Mouse (Mus musculus): ENCODE results near the gene Chchd6. TPM values are rescaled to one million over a fixed set of nuclear protein-coding genes. Genes with fewer than 3 reads are reported as not detected.

Chchd6 gene
- polyA plus RNA-seq, 1 experiment: 28.8 TPM

- no peak for TF ChIP-seq USF1 (IDR thresholded peaks at IDR 0.05; ENCODE audit: low read depth)
- no peaks in the 10 kb centered on the region for H3K79me2 ChIP-seq (ENCODE audit: control insufficient read depth, insufficient read depth)
- H3K36me3 ChIP-seq (ENCODE audit: control insufficient read depth, insufficient read depth): no peaks in the 10 kb centered on the region
- H3ac ChIP-seq (ENCODE audit: control insufficient read depth, insufficient read length, low read depth): no peak overlapping the region
- no peaks in the 10 kb centered on the region for H3K27me3 ChIP-seq (ENCODE audit: control insufficient read depth, insufficient read depth, insufficient read length)
- no peak overlapping the region for H3K4me3 ChIP-seq (ENCODE audit: insufficient read depth, poor library complexity, severe bottlenecking)
- no peaks in the 10 kb centered on the region for H3K79me3 ChIP-seq (ENCODE audit: low read depth)
Observed at GRCm38 (mm10) chr6:89462223-89462760, 133.2 kb downstream of the Chchd6 start.

GRCm38 (mm10) chr6:89461250-89462222 is 133.9 kb downstream of the Chchd6 start:
- Histone ChIP-seq H3K79me3 (ENCODE audit: low read depth) (no peaks in the 10 kb centered on the region), H3K27me3 (ENCODE audit: control insufficient read depth, insufficient read depth, insufficient read length) (no peaks in the 10 kb centered on the region), H3K36me3 (ENCODE audit: control insufficient read depth, insufficient read depth) (no peaks in the 10 kb centered on the region), H3K4me3 (ENCODE audit: insufficient read depth, poor library complexity, severe bottlenecking) (no peak overlapping the region), H3ac (ENCODE audit: control insufficient read depth, insufficient read length, low read depth) (no peak overlapping the region), H3K79me2 (ENCODE audit: control insufficient read depth, insufficient read depth) (no peaks in the 10 kb centered on the region)
- no peak for TF ChIP-seq MAX (IDR thresholded peaks at IDR 0.05)
- no peak for TF ChIP-seq CTCF (IDR thresholded peaks at IDR 0.05; ENCODE audit: control insufficient read depth, insufficient read depth, insufficient read length)
- peak; percentile 60 for TF ChIP-seq MYOD1 (IDR thresholded peaks at IDR 0.05; ENCODE audit: control insufficient read depth, insufficient read length, low read depth)
- no peak for TF ChIP-seq MYOG (IDR thresholded peaks at IDR 0.05; ENCODE audit: control insufficient read depth, extremely low read depth, insufficient read length)

GRCm38 (mm10) chr6:89459634-89460033 is 135.8 kb downstream of the Chchd6 start:
- no peaks in the 10 kb centered on the region for H3K79me2 ChIP-seq (ENCODE audit: control insufficient read depth, insufficient read depth)
- no peaks in the 10 kb centered on the region for H3K27me3 ChIP-seq (ENCODE audit: control insufficient read depth, insufficient read depth, insufficient read length)
- H3ac ChIP-seq (ENCODE audit: control insufficient read depth, insufficient read length, low read depth): no peak overlapping the region
- TF ChIP-seq MAX (IDR thresholded peaks at IDR 0.05) (no peak), MYOG (IDR thresholded peaks at IDR 0.05; ENCODE audit: control insufficient read depth, extremely low read depth, insufficient read length) (no peak), CTCF (IDR thresholded peaks at IDR 0.05; ENCODE audit: control insufficient read depth, insufficient read depth, insufficient read length) (no peak), CEBPB (IDR thresholded peaks at IDR 0.05; ENCODE audit: low read depth) (no peak)
- H3K4me3 ChIP-seq (ENCODE audit: insufficient read depth, poor library complexity, severe bottlenecking): no peak overlapping the region
- no peaks in the 10 kb centered on the region for H3K36me3 ChIP-seq (ENCODE audit: control insufficient read depth, insufficient read depth)
- no peaks in the 10 kb centered on the region for H3K79me3 ChIP-seq (ENCODE audit: low read depth)

- H3K4me3 ChIP-seq (ENCODE audit: insufficient read depth, poor library complexity, severe bottlenecking): no peak overlapping the region
- H3K79me2 ChIP-seq (ENCODE audit: control insufficient read depth, insufficient read depth): no peaks in the 10 kb centered on the region
- H3K79me3 ChIP-seq (ENCODE audit: low read depth): no peaks in the 10 kb centered on the region
- H3K27me3 ChIP-seq (ENCODE audit: control insufficient read depth, insufficient read depth, insufficient read length): no peaks in the 10 kb centered on the region
- no peaks in the 10 kb centered on the region for H3K36me3 ChIP-seq (ENCODE audit: control insufficient read depth, insufficient read depth)
- no peak overlapping the region for H3ac ChIP-seq (ENCODE audit: control insufficient read depth, insufficient read length, low read depth)
- no peak for TF ChIP-seq MAX (IDR thresholded peaks at IDR 0.05)
- TF ChIP-seq CTCF (IDR thresholded peaks at IDR 0.05; ENCODE audit: control insufficient read depth, insufficient read depth, insufficient read length): no peak
- no peak for TF ChIP-seq USF1 (IDR thresholded peaks at IDR 0.05; ENCODE audit: low read depth)
- no peak for TF ChIP-seq MYOD1 (IDR thresholded peaks at IDR 0.05; ENCODE audit: control insufficient read depth, insufficient read length, low read depth)
- TF ChIP-seq FOSL1 (IDR thresholded peaks at IDR 0.05; ENCODE audit: insufficient read depth, low read length, poor library complexity, severe bottlenecking): no peak
- no peak for TF ChIP-seq CEBPB (IDR thresholded peaks at IDR 0.05; ENCODE audit: low read depth)
- no peak for TF ChIP-seq MYOG (IDR thresholded peaks at IDR 0.05; ENCODE audit: control insufficient read depth, extremely low read depth, insufficient read length)
Observed at GRCm38 (mm10) chr6:89457601-89458000, 137.9 kb downstream of the Chchd6 start.

- H3K4me3 ChIP-seq (ENCODE audit: insufficient read depth, poor library complexity, severe bottlenecking): no peak overlapping the region
- no peaks in the 10 kb centered on the region for H3K27me3 ChIP-seq (ENCODE audit: control insufficient read depth, insufficient read depth, insufficient read length)
- no peak overlapping the region for H3ac ChIP-seq (ENCODE audit: control insufficient read depth, insufficient read length, low read depth)
- no peaks in the 10 kb centered on the region for H3K79me3 ChIP-seq (ENCODE audit: low read depth)
- no peaks in the 10 kb centered on the region for H3K36me3 ChIP-seq (ENCODE audit: control insufficient read depth, insufficient read depth)
- H3K79me2 ChIP-seq (ENCODE audit: control insufficient read depth, insufficient read depth): no peaks in the 10 kb centered on the region
- TF ChIP-seq FOSL1 (IDR thresholded peaks at IDR 0.05; ENCODE audit: insufficient read depth, low read length, poor library complexity, severe bottlenecking): no peak
- no peak for TF ChIP-seq MAX (IDR thresholded peaks at IDR 0.05)
- TF ChIP-seq USF1 (IDR thresholded peaks at IDR 0.05; ENCODE audit: low read depth): no peak
- TF ChIP-seq MYOD1 (IDR thresholded peaks at IDR 0.05; ENCODE audit: control insufficient read depth, insufficient read length, low read depth): no peak
- TF ChIP-seq MYOG (IDR thresholded peaks at IDR 0.05; ENCODE audit: control insufficient read depth, extremely low read depth, insufficient read length): no peak
- TF ChIP-seq CTCF (IDR thresholded peaks at IDR 0.05; ENCODE audit: control insufficient read depth, insufficient read depth, insufficient read length): no peak
- TF ChIP-seq CEBPB (IDR thresholded peaks at IDR 0.05; ENCODE audit: low read depth): no peak
Observed at GRCm38 (mm10) chr6:89456409-89456961, 139.0 kb downstream of the Chchd6 start.

All from C2C12 (cell line).